Mouse (Mus musculus): ENCODE results near the gene Grsf1.

DNA sequence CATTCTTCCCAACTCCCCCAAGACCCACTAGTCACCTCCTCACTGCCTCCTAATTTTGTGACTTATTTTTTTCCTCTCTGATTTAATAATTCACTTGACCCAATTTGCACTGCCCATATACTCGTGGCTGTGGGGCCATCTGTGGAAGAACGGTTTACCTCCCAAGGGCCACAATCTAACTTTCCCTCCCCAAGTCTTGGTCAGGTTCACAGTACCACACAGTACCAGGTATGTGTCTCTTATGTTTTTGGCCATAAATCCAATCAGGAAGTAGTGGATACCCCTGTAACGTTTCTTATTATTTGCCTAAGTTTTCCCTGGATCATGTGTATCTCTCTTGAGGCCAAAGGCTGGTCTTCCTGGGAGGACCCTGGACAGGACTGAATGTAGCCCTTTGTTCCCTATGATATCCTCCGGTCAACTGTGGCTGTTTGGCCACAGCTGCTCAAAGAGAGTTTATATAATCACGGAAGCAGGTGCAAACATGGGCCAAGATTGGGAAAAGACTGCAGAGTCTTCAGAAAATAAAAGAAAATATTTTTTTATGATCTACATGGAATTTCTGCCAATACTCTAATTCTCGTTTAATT lies 15.6 kb upstream of the Grsf1 start:
- TF ChIP-seq CTCF (conservative IDR thresholded peaks at IDR 0.05; ENCODE audit: insufficient read depth, insufficient read length, low read depth, low read length): no peak
- TF ChIP-seq POLR2A (IDR thresholded peaks at IDR 0.05; ENCODE audit: low read depth, low read length): no peak
